Mouse (Mus musculus): ENCODE results near the gene Zfand6.

DNA sequence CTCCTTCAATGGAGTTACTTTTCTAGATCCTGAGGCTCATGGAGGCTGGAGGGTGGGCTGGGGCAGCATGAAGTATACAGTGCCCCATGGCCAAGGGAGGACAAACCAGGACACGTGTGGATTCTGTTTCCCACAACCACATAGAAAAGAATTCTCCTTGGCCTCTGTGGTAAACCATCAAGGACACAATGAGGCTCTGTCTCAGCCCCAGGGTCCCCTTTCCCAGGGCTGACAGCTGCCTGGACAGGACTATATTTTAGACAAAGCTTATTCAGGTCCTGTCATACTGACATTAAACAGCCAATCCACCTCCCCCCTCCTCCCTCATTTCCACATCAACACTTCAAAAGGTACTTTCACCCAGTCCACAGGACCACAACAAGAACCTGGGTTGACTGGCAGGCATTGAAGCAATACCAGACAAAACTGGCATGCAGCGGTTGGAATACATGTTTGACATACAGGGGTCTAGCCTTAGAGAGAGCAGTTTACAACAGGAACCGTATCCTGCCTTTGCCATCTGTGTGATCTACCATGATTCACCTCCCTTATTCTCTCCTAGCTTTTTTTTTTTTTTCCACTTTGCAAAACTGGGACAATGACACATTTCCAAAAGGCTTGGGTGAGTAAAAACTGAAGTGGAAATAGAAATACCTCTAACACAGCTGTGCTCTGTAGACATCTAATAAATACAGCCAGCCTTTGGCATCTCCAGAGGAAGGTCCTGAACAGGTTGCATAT, 103.2 kb downstream of the Zfand6 start:
- TF ChIP-seq CTCF (IDR thresholded peaks at IDR 0.05; ENCODE audit: control insufficient read depth, insufficient read depth, insufficient read length): no peak
- no peak for TF ChIP-seq MYOG (IDR thresholded peaks at IDR 0.05; ENCODE audit: control insufficient read depth, extremely low read depth, insufficient read length)
- TF ChIP-seq MAX (IDR thresholded peaks at IDR 0.05): no peak
- TF ChIP-seq FOSL1 (IDR thresholded peaks at IDR 0.05; ENCODE audit: insufficient read depth, low read length, poor library complexity, severe bottlenecking): no peak
- no peak for TF ChIP-seq CEBPB (IDR thresholded peaks at IDR 0.05; ENCODE audit: low read depth)
- TF ChIP-seq USF1 (IDR thresholded peaks at IDR 0.05; ENCODE audit: low read depth): no peak
